Mouse (Mus musculus) heart, embryonic 14.5 days (tissue): Measurements from ENCODE around the gene Mreg. TPM values are rescaled to one million over a fixed set of nuclear protein-coding genes. Genes with fewer than 3 reads are reported as not detected.

Source experiments
- ATAC-seq: fragments of 200-750 bp; cut with Nextera tagmentation; 2 replicates; pipeline ENCODE4 v1.8.0; 2017; ENCODE audit warnings: low read depth, moderate TSS enrichment; ENCODE audit not compliant: insufficient number of reproducible peaks, insufficient read depth, low FRiP score
- H3K27ac ChIP-seq, 2 experiments: fragments of 200-500 bp in 1 of 2; fragments of 300-500 bp in 1 of 2; sonication (generic) in 1 of 2; replicated peaks in 1 of 2; 2 replicates each; pipeline ENCODE4 v1.5.1; 2012 to 2014; ENCODE audit warnings: low read depth in 2 of 2, low read length in 2 of 2, control low read depth in 1 of 2, mild to moderate bottlenecking in 1 of 2, mixed read lengths in 1 of 2; ENCODE audit not compliant: control insufficient read depth in 1 of 2, insufficient read depth in 1 of 2
- H3K27me3 ChIP-seq: fragments of 300-500 bp; sonication (generic); 2 replicates; pipeline ENCODE4 v1.6.1; 2014; ENCODE audit warnings: mild to moderate bottlenecking, low read length, control low read depth; ENCODE audit not compliant: control insufficient read depth, insufficient read depth
- H3K36me3 ChIP-seq: fragments of 300-500 bp; sonication (generic); 2 replicates; pipeline ENCODE4 v1.6.1; 2014; ENCODE audit warnings: mild to moderate bottlenecking, control low read depth, low read length, mixed read lengths; ENCODE audit not compliant: control insufficient read depth, insufficient read depth
- H3K4me1 ChIP-seq, 2 experiments: fragments of 200-500 bp in 1 of 2; fragments of 300-500 bp in 1 of 2; sonication (generic) in 1 of 2; 2 replicates each; pipeline ENCODE4 v1.6.1; 2012 to 2014; ENCODE audit warnings: low read length in 2 of 2, control low read depth in 1 of 2, mixed read lengths in 1 of 2; ENCODE audit not compliant: control insufficient read depth in 2 of 2, insufficient read depth in 2 of 2
- H3K4me2 ChIP-seq: fragments of 300-500 bp; sonication (generic); 2 replicates; pipeline ENCODE4 v1.6.1; 2014; ENCODE audit warnings: mild to moderate bottlenecking, low read length
- H3K4me3 ChIP-seq, 2 experiments: fragments of 200-500 bp in 1 of 2; fragments of 300-500 bp in 1 of 2; sonication (generic) in 1 of 2; 2 replicates each; pipeline ENCODE4 v1.5.1; 2012 to 2014; ENCODE audit warnings: low read length in 2 of 2, mild to moderate bottlenecking in 2 of 2, control low read depth in 1 of 2, low read depth in 1 of 2, moderate library complexity in 1 of 2; ENCODE audit not compliant: control insufficient read depth in 1 of 2, insufficient read depth in 1 of 2
- H3K9ac ChIP-seq: fragments of 300-500 bp; sonication (generic); 2 replicates; pipeline ENCODE4 v1.6.1; 2014; ENCODE audit warnings: mild to moderate bottlenecking, low read length
- H3K9me3 ChIP-seq: fragments of 300-500 bp; sonication (generic); 2 replicates; pipeline ENCODE4 v1.6.1; 2016; ENCODE audit warnings: low read length, control low read depth; ENCODE audit not compliant: control insufficient read depth
- WGBS: fragments of 180-500 bp; shearing (Covaris S2); extraction: QIAGEN DNeasy Blood & Tissue Kit; methylation state at CpG from one replicate; pipeline ENCODE4 v1.1.7; 2014; 5-methylcytosine and 5-hydroxymethylcytosine counted together
- polyA plus RNA-seq: library from polyadenylated mRNA; unstranded; fragments of >200 nt; fragmentation: Nextera tagmentation; extraction: Ambion mirVana; gene quantifications from 2 replicates; pipeline ENCODE4 v1.2.1, GENCODE M21; 2014

Mreg gene
- polyA plus RNA-seq, 1 experiment from 2014 or later: 6.8 TPM

DNA sequence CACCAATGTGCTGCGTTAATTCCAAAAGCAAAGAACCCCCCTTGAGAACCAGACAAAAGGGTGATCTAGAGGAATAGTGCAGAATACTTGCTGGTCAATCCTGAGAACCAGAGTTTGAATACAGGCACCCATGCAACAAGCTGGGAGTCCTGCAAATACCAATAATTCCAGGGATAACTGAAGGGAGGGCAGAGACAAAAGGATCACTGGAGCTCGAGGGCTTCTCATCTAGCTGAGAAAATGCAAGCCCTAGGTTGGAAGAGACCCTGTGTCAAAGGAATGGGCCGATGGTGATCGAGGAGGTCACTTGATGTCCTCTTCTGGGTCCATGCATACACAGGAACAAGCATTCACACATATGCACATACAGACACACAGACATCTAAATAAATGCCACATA lies 92.1 kb downstream of the Mreg start:
- Histone ChIP-seq H3K4me2 (no peak overlapping the region), H3K27ac (no peak overlapping the region), H3K4me3 (no peak overlapping the region), H3K27me3 (no peaks in the 10 kb centered on the region), H3K4me1 (no peaks in the 10 kb centered on the region), H3K9me3 (no peaks in the 10 kb centered on the region), H3K9ac (no peak overlapping the region), H3K36me3 (no peaks in the 10 kb centered on the region)
- WGBS: 53% methylated on average over 4 of the region's 4 CpGs
- no peak for ATAC-seq

DNA sequence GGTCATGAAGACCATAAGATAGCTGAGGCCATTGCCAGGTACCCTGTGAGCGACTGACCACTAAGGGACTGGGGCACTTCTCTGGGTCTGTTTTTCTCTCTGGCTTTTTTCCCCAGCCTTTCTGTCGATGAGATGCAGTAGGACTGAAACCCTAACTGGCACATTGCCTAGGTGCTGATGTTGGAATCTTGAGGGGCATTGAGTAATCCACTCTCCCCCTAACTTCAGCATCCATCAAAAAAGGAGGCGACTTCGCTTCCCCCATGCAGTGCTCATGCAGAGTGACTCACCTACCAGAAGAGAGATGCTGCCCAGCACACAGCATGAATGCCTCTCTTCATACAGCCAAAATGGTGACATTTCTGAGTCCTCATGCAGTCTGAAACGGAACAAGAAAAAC lies 97.9 kb downstream of the Mreg start:
- 76% methylated on average over 5 of the region's 5 CpGs for WGBS
- ATAC-seq: no peak
- H3K27ac ChIP-seq: no peak overlapping the region

More for the DNA sequence above, 97.9 kb downstream of the Mreg start:
- Histone ChIP-seq H3K9ac (no peak overlapping the region), H3K9me3 (no peaks in the 10 kb centered on the region), H3K4me2 (no peak overlapping the region), H3K27me3 (no peaks in the 10 kb centered on the region), H3K36me3 (no peaks in the 10 kb centered on the region), H3K4me1 (no peaks in the 10 kb centered on the region), H3K4me3 (no peak overlapping the region)

Other genes with a start within 250 kb of the Mreg start
- 19.1 and 23.8 TPM in 2 replicates for gene Pecr, start 72.0 kb upstream of the Mreg start, polyA plus RNA-seq
- 0.28 and 0.32 TPM in 2 replicates for gene Tmem169, start 72.1 kb upstream of the Mreg start, polyA plus RNA-seq
- 17.0 and 18.6 TPM in 2 replicates for gene Xrcc5, start 95.1 kb upstream of the Mreg start, polyA plus RNA-seq